Mouse (Mus musculus) C2C12 (cell line): ENCODE data around the gene Chtop.

Experiments used
- CEBPB ChIP-seq: IDR thresholded peaks from one replicate; pipeline ENCODE4 v1.6.1; 2011; ENCODE audit warnings: low read depth, mild to moderate bottlenecking, control low read depth, moderate library complexity
- CTCF ChIP-seq: IDR thresholded peaks from one replicate; pipeline ENCODE4 v1.5.1; 2011; ENCODE audit not compliant: control insufficient read depth, insufficient read depth, insufficient read length
- FOSL1 ChIP-seq: IDR thresholded peaks from one replicate; pipeline ENCODE4 v1.8.0; 2011; ENCODE audit warnings: mild to moderate bottlenecking, low read length; ENCODE audit not compliant: poor library complexity, insufficient read depth, severe bottlenecking
- MAX ChIP-seq: IDR thresholded peaks from one replicate; pipeline ENCODE4 v1.6.1; 2011; ENCODE audit warnings: mild to moderate bottlenecking, control low read depth
- MYOD1 ChIP-seq: IDR thresholded peaks from one replicate; pipeline ENCODE4 v1.6.1; 2011; ENCODE audit warnings: low read depth; ENCODE audit not compliant: control insufficient read depth, insufficient read length
- MYOG ChIP-seq: IDR thresholded peaks from one replicate; pipeline ENCODE4 v1.6.1; 2011; ENCODE audit not compliant: control insufficient read depth, insufficient read length; ENCODE audit errors: extremely low read depth
- USF1 ChIP-seq: IDR thresholded peaks from one replicate; pipeline ENCODE4 v1.6.1; 2011; ENCODE audit warnings: low read depth, mild to moderate bottlenecking, control low read depth, moderate library complexity

- no peak for TF ChIP-seq CTCF
- TF ChIP-seq CEBPB, result no peak
- TF ChIP-seq MAX, result no peak
- no peak for TF ChIP-seq MYOD1
- TF ChIP-seq MYOG, result no peak
- no peak for TF ChIP-seq USF1
- TF ChIP-seq FOSL1, result no peak
Measured at GRCm38 (mm10) chr3:90527291-90527873, 18.1 kb upstream of the Chtop start.
